Mouse (Mus musculus): ENCODE measurements around the gene Hcrtr2.

The Hcrtr2 gene

DNA sequence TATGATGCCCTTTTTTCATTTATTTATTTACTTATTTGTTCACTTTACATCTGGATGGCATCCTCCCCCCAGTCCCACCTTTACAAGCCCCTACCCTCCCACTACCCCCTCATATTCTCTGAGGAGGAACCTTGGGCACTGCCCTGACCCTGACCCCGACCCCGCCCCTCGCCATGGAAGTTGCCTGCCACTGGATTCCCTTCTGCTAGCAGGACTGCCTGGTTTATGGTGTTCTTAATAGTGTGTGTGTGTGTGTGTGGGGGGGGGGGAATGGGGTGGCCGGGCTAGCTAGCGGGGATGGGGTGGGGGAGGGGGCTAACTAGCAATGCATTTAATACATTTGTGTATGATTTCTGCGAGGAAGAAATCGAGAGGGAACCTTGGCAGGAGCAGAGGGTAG, 88.8 kb downstream of the Hcrtr2 start:
- DNase-seq = no peak

- peak; percentile 17 for DNase-seq
These were observed 93.3 kb downstream of the Hcrtr2 start for GRCm38 (mm10) chr9:76230400-76230799.

DNA sequence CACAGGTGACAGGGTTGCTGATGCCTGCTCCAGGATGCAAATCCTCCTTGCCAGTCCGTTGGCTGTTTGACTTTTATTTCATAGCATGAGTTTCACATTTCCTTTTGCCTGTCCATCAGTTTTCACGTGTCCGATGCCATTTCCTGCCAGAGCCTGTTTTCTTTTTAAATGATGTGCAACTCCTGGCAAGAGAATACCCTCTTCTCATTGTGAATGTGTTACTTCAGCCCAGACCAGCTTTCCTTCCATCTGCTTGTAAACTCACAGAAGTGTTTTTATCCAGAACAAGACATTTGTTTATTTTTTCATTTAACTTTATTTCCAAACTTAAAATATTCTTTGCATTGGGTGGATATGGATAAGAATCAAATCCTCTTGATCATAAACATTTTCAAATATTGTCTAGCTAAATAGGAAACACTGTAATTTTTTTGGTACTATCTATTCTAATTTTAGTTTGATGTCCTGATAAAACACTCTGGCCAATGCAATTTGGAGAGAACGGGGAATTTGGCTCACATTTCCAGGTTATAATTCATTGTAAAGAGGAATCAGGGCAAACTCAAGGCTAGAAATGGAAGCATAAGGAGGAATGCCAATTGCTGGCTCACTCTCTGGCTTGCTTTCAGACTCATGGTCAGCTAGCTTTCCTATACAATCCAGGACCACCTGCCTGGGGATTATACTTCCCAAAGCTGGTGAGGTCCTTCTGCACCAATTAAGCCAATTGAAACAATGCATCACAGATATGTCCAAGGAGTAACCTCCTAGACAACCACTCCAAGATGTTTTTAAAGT, 106.3 kb downstream of the Hcrtr2 start:
- no peak for DNase-seq

DNA sequence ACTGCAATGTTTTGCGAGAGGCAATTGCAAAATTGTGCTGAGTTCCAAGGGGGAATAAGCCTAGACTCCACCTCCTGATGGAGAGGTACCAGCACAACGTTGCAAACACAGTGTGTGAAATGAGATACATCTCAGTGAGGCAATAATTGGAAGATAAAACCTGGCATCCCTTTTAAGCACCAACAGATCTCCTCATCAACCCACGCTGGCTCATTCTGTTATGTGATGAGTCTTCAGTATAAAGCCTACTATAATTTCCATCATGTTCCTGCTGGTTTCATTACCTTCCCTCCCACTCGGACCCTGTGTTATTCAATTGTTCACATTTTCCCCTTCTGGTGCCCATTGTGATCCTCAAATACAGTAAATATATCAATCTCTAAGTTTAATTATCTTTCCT, 109.0 kb downstream of the Hcrtr2 start:
- DNase-seq = no peak

- DNase-seq = no peak
These were observed 110.1 kb downstream of the Hcrtr2 start, which contains the start of gene Gfral for GRCm38 (mm10) chr9:76213557-76213956. Gene Gfral, minus strand, starts transcription at chr9:76213657.

DNA sequence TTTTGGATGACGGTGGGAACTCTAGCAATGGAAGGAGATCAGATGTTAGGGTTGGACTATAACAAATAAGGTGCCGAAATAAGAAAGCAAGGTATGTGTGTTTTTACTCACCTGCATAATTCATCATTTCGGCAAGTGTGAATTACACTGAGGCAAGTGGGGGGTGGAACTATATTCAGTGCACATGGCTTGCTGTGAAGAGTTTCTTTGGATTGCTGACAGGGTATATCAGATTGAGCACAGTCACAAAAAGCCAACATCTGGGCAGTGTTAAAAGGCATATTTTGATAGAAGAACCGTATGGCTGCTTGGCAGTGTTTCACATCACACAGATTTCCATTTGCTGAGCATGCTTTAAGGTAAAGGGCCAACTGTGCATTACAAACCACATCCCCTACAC, 126.7 kb downstream of the Hcrtr2 start:
- DNase-seq = no peak

DNA sequence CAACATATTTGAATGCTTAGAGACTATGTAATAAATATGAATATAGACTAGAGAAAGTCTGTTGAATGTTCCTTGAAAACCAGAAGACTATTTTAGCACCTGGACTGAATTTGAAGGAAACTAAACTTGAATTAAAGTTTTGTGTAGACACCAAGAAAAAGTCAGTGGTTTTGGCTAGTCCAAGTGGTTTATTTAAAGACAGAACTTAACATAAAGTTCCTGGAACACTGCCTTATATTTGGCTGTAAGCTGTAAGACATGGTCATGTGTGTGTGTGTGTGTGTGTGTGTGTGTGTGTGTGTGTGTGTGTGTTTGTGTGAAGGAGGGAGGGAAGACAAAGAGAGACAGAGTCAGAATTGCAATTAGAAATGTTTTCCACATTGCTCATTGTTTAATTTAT, 144.4 kb downstream of the Hcrtr2 start:
- no peak for DNase-seq
